Mouse (Mus musculus) retina, adult 2 months (tissue): Measurements from ENCODE around the gene Nup88.
A peak's percentile ranks its signal among the peaks of the same experiment; 100 is the strongest.

ENCODE experiments used
- DNase-seq: peaks from one replicate; pipeline ENCODE4 v3.0.0-alpha.2; 2012; ENCODE audit warnings: low read depth, low spot score

The Nup88 gene

GRCm38 (mm10) chr11:70969821-70970559 is at the start of gene Nup88, which contains the start of gene Rpain:
Gene Nup88 (minus strand): TSS chr11:70969973.
Gene Rpain (plus strand): TSS chr11:70970213.
- peak; percentile 89 for DNase-seq

GRCm38 (mm10) chr11:71018416-71019200 is 48.8 kb upstream of the Nup88 start:
- DNase-seq, result no peak

- no peak for DNase-seq
These were observed 47.3 kb upstream of the Nup88 start for GRCm38 (mm10) chr11:71017051-71017450.

GRCm38 (mm10) chr11:71012743-71013142 is 43.0 kb upstream of the Nup88 start:
- no peak for DNase-seq

GRCm38 (mm10) chr11:71008321-71008720 is 38.5 kb upstream of the Nup88 start:
- no peak for DNase-seq

GRCm38 (mm10) chr11:71007831-71008230 is 38.1 kb upstream of the Nup88 start:
- no peak for DNase-seq

- no peak for DNase-seq
These were observed 37.3 kb upstream of the Nup88 start for GRCm38 (mm10) chr11:71007026-71007425.

GRCm38 (mm10) chr11:71005046-71005445 is 35.3 kb upstream of the Nup88 start:
- DNase-seq, result no peak

GRCm38 (mm10) chr11:71004316-71004773 is 34.6 kb upstream of the Nup88 start, which contains the start of gene Dhx33:
Gene Dhx33 (minus strand): TSS chr11:71004437.
- peak; percentile 96 for DNase-seq

- DNase-seq, result no peak
These were observed 34.0 kb upstream of the Nup88 start for GRCm38 (mm10) chr11:71003611-71004315.

- no peak for DNase-seq
These were observed 31.4 kb upstream of the Nup88 start for GRCm38 (mm10) chr11:71001167-71001566.

GRCm38 (mm10) chr11:70982557-70983228 is 12.9 kb upstream of the Nup88 start, which contains the start of gene C1qbp:
Gene C1qbp (minus strand): TSS chr11:70983026.
- peak; percentile 78 for DNase-seq

GRCm38 (mm10) chr11:70982030-70982429 is 12.3 kb upstream of the Nup88 start:
- no peak for DNase-seq

GRCm38 (mm10) chr11:70980751-70981510 is 11.2 kb upstream of the Nup88 start:
- DNase-seq, result no peak

GRCm38 (mm10) chr11:70980232-70980631 is 10.5 kb upstream of the Nup88 start:
- DNase-seq, result no peak

GRCm38 (mm10) chr11:70977293-70977692 is 7.5 kb upstream of the Nup88 start:
- no peak for DNase-seq

- DNase-seq, result no peak
These were observed 5.4 kb upstream of the Nup88 start for GRCm38 (mm10) chr11:70975193-70975592.

- DNase-seq, result no peak
These were observed 4.2 kb upstream of the Nup88 start for GRCm38 (mm10) chr11:70973947-70974346.

- no peak for DNase-seq
These were observed 2.8 kb upstream of the Nup88 start for GRCm38 (mm10) chr11:70972586-70972985.
